Mouse (Mus musculus) lung, embryonic 16.5 days (tissue): ENCODE data around the gene Gnaz. TPM values are rescaled to one million over a fixed set of nuclear protein-coding genes. Genes with fewer than 3 reads are reported as not detected.

Experiments
- ATAC-seq: fragments of 200-750 bp; cut with Nextera tagmentation; 2 replicates; pipeline ENCODE4 v1.8.0; 2017; ENCODE audit warnings: low read depth, mild to moderate bottlenecking, moderate library complexity
- H3K27ac ChIP-seq: fragments of 300-500 bp; sonication (generic); 2 replicates; pipeline ENCODE4 v1.5.1; 2014; ENCODE audit warnings: mild to moderate bottlenecking, control low read depth, low read length
- H3K27me3 ChIP-seq: fragments of 300-500 bp; sonication (generic); 2 replicates; pipeline ENCODE4 v1.6.1; 2014; ENCODE audit warnings: low read depth, low read length, mixed read lengths; ENCODE audit not compliant: control insufficient read depth, insufficient read depth
- H3K36me3 ChIP-seq: fragments of 300-500 bp; sonication (generic); 2 replicates; pipeline ENCODE4 v1.6.1; 2014; ENCODE audit warnings: low read length; ENCODE audit not compliant: control insufficient read depth, insufficient read depth
- H3K4me1 ChIP-seq: fragments of 300-500 bp; sonication (generic); replicated peaks from 2 replicates; pipeline ENCODE4 v1.6.1; 2014; ENCODE audit warnings: low read length, mixed read lengths; ENCODE audit not compliant: control insufficient read depth, insufficient read depth
- H3K4me2 ChIP-seq: fragments of 300-500 bp; sonication (generic); 2 replicates; pipeline ENCODE4 v1.6.1; 2014; ENCODE audit warnings: low read depth, low read length, control low read depth
- H3K4me3 ChIP-seq: fragments of 300-500 bp; sonication (generic); 2 replicates; pipeline ENCODE4 v1.5.1; 2014; ENCODE audit warnings: mild to moderate bottlenecking, low read length, control low read depth
- H3K9ac ChIP-seq: fragments of 300-500 bp; sonication (generic); 2 replicates; pipeline ENCODE4 v1.6.1; 2014; ENCODE audit warnings: low read length, control low read depth
- H3K9me3 ChIP-seq: fragments of 300-500 bp; sonication (generic); 2 replicates; pipeline ENCODE4 v1.6.1; 2016; ENCODE audit warnings: low read length; ENCODE audit not compliant: control insufficient read depth
- WGBS: fragments of 180-500 bp; shearing (Covaris S2); extraction: QIAGEN DNeasy Blood & Tissue Kit; methylation state at CpG from one replicate; pipeline ENCODE4 v1.1.7; 2014; 5-methylcytosine and 5-hydroxymethylcytosine counted together
- polyA plus RNA-seq: library from polyadenylated mRNA; unstranded; fragments of >200 nt; fragmentation: Nextera tagmentation; extraction: Ambion mirVana; gene quantifications from 2 replicates; pipeline ENCODE4 v1.2.1, GENCODE M21; 2015

Gnaz gene
- 1.9 and 2.1 TPM in 2 replicates for polyA plus RNA-seq

DNA sequence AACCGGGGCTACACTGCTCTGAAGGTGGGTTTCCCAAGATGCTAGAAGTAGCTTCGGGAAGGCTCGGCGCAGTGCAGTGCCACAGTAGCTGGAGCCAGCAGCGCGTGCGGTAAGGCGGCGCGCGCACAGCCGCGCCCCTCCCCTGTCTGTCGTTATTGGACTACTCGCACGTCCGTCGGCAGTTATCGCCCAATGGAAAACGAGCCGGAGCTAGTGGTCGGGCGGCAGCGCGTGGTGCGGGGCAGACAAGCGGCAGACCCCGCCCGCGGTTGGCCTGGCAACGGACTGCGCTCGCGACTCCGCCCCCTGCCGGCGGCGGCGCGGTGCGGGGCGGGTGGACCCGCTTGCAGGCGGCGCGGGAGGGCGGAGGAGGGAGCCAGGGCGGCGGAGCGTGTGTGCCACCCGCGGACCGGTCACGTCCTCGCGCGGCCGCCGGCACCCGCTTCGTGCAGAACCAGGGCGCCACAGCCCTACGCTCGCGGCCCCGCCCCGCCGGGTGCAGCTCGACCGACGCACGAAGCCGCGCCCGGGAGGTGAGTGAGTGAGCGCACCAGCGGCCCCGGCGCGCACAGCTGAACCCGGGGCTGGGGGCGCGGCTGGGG, at the start of gene Gnaz:
Gnaz (plus strand) TSS at position 328 of the 602 bp plus-strand sequence.
- H3K4me1 ChIP-seq, result peaks cover 6% of the 10 kb centered on the region; the same call in 1 of the 2 replicates
- H3K4me3 ChIP-seq, result peak within 1 kb of the TSS; percentile 67
- WGBS, result under 1% methylated on average over 72 of the region's 83 CpGs
- no peaks in the 10 kb centered on the region for H3K36me3 ChIP-seq
- H3K9ac ChIP-seq, result peak within 1 kb of the TSS; percentile 60
- no peak within 1 kb of the TSS for H3K27ac ChIP-seq
- peaks cover 3% of the 10 kb centered on the region; the same call in 1 of the 2 replicates for H3K27me3 ChIP-seq
- H3K4me2 ChIP-seq, result peak within 1 kb of the TSS; percentile 99
- peak; percentile 99 for ATAC-seq
- no peaks in the 10 kb centered on the region for H3K9me3 ChIP-seq

- no peaks in the 10 kb centered on the region for H3K4me1 ChIP-seq
- no peaks in the 10 kb centered on the region; the same call in 1 of the 2 replicates for H3K27me3 ChIP-seq
- H3K4me3 ChIP-seq, result no peak overlapping the region
- 32% methylated on average over 5 of the region's 5 CpGs for WGBS
- no peak overlapping the region for H3K4me2 ChIP-seq
- H3K9me3 ChIP-seq, result no peaks in the 10 kb centered on the region
- no peak overlapping the region for H3K9ac ChIP-seq
- no peak overlapping the region for H3K27ac ChIP-seq
- no peaks in the 10 kb centered on the region for H3K36me3 ChIP-seq
- no peak for ATAC-seq
Observed at GRCm38 (mm10) chr10:74919277-74919676, 47.7 kb upstream of the Gnaz start.

DNA sequence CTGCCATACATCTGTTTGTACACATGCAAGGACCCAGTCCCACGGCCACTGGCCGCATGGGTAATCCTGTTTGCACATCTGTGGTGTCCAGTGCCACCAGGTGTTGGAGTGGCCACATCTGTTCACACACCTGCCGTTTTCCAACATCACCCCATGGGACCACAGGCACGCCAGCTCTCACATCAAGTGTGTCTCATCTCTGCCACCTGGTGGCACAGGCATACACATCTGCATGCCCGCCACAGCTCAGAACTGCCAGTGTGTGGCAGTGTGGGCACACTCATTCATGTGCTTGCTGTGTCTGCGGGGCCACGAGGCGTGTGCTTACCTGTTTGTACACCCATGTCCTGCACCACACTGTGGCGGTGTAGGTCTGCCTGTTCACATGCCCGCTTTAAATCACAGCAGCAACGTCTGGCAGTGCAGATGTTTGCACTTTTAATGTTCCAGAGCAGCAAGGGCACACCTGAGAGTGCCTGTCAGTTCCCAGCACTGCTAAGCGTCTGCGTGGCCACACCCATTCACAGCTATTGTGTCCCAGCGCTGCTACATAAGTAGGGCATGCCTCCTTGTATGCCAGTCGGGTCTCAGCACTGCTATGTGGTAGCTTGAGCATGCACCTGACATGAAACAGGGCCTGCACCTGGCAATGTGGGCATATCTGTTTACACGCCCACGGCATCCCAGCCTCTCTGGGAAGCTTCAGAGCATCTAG, 46.0 kb upstream of the Gnaz start:
- 33% methylated on average over 17 of the region's 17 CpGs for WGBS
- H3K4me3 ChIP-seq, result no peak overlapping the region
- ATAC-seq, result peak; percentile 56
- H3K4me1 ChIP-seq, result no peaks in the 10 kb centered on the region
- no peaks in the 10 kb centered on the region; the same call in 1 of the 2 replicates for H3K27me3 ChIP-seq
- no peaks in the 10 kb centered on the region for H3K9me3 ChIP-seq
- no peak overlapping the region for H3K9ac ChIP-seq
- 0 out of 2 replicates have a peak overlapping the region, but pooled peaks have one; percentile 5 for H3K4me2 ChIP-seq
- no peaks in the 10 kb centered on the region for H3K36me3 ChIP-seq
- H3K27ac ChIP-seq, result no peak overlapping the region

- H3K36me3 ChIP-seq, result no peaks in the 10 kb centered on the region
- no peaks in the 10 kb centered on the region for H3K9me3 ChIP-seq
- WGBS, result 86% methylated on average over 11 of the region's 11 CpGs
- no peak overlapping the region for H3K4me2 ChIP-seq
- ATAC-seq, result no peak
- no peaks in the 10 kb centered on the region for H3K4me1 ChIP-seq
- no peak overlapping the region for H3K27ac ChIP-seq
- H3K4me3 ChIP-seq, result no peak overlapping the region
- H3K9ac ChIP-seq, result no peak overlapping the region
- H3K27me3 ChIP-seq, result no peaks in the 10 kb centered on the region; the same call in 1 of the 2 replicates
Observed at GRCm38 (mm10) chr10:74921614-74922013, 45.4 kb upstream of the Gnaz start.

GRCm38 (mm10) chr10:74922763-74923162, 44.2 kb upstream of the Gnaz start:
- ATAC-seq, result no peak
- Histone ChIP-seq H3K9me3 (no peaks in the 10 kb centered on the region), H3K27me3 (no peaks in the 10 kb centered on the region; the same call in 1 of the 2 replicates), H3K36me3 (no peaks in the 10 kb centered on the region), H3K27ac (no peak overlapping the region), H3K4me1 (no peaks in the 10 kb centered on the region), H3K4me3 (no peak overlapping the region), H3K9ac (no peak overlapping the region), H3K4me2 (no peak overlapping the region)
- WGBS, result 47% methylated on average over 6 of the region's 6 CpGs

- Histone ChIP-seq H3K36me3 (no peaks in the 10 kb centered on the region), H3K9me3 (no peaks in the 10 kb centered on the region), H3K4me1 (no peaks in the 10 kb centered on the region), H3K9ac (no peak overlapping the region), H3K4me2 (no peak overlapping the region), H3K4me3 (no peak overlapping the region), H3K27ac (no peak overlapping the region), H3K27me3 (no peaks in the 10 kb centered on the region; the same call in 1 of the 2 replicates)
- WGBS, result 88% methylated on average over 14 of the region's 14 CpGs
- ATAC-seq, result no peak
Observed at GRCm38 (mm10) chr10:74924274-74924673, 42.7 kb upstream of the Gnaz start.

- Histone ChIP-seq H3K4me3 (no peak overlapping the region), H3K27ac (no peak overlapping the region), H3K4me2 (peak overlapping the region; percentile 31; the same call in 1 of the 2 replicates), H3K36me3 (no peaks in the 10 kb centered on the region), H3K4me1 (no peaks in the 10 kb centered on the region), H3K9me3 (no peaks in the 10 kb centered on the region), H3K9ac (no peak overlapping the region), H3K27me3 (no peaks in the 10 kb centered on the region; the same call in 1 of the 2 replicates)
- no peak for ATAC-seq
- 12% methylated on average over 21 of the region's 21 CpGs for WGBS
Observed at GRCm38 (mm10) chr10:74925324-74925723, 41.7 kb upstream of the Gnaz start.

GRCm38 (mm10) chr10:74928276-74928675, 38.7 kb upstream of the Gnaz start:
- H3K4me3 ChIP-seq, result no peak overlapping the region
- no peaks in the 10 kb centered on the region for H3K27me3 ChIP-seq
- H3K9me3 ChIP-seq, result no peaks in the 10 kb centered on the region
- H3K27ac ChIP-seq, result no peak overlapping the region
- WGBS, result 75% methylated on average over 7 of the region's 7 CpGs
- H3K4me2 ChIP-seq, result no peak overlapping the region
- H3K4me1 ChIP-seq, result no peaks in the 10 kb centered on the region
- no peak for ATAC-seq
- H3K9ac ChIP-seq, result no peak overlapping the region
- no peaks in the 10 kb centered on the region for H3K36me3 ChIP-seq

DNA sequence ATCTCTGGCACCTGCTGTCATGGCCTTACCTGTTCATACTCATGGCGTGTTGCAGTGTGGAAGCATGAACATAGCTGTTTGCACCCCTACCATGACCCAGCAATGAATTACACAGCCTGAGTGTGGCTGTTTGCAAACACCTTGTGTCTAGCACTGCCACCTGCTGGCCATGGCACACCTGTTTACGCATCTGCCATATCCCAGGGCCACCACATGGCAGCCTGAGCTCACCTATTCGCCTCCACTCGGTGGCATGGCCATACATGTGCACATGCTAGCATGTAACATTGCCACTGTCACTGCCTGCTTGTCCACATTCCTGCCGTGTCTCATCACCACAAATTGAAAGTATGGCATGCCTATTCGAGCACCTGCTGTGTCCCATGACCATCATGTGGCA, 37.4 kb upstream of the Gnaz start:
- ATAC-seq, result no peak
- H3K9me3 ChIP-seq, result no peaks in the 10 kb centered on the region
- no peak overlapping the region for H3K27ac ChIP-seq
- H3K4me2 ChIP-seq, result no peak overlapping the region
- 61% methylated on average over 6 of the region's 6 CpGs for WGBS
- H3K9ac ChIP-seq, result no peak overlapping the region
- no peaks in the 10 kb centered on the region for H3K4me1 ChIP-seq
- no peaks in the 10 kb centered on the region for H3K27me3 ChIP-seq
- no peaks in the 10 kb centered on the region for H3K36me3 ChIP-seq
- no peak overlapping the region for H3K4me3 ChIP-seq
